Mouse (Mus musculus): ENCODE data around the gene Klc4. TPM values are rescaled to one million over a fixed set of nuclear protein-coding genes. Genes with fewer than 3 reads are reported as not detected.

Gene Klc4
- total RNA-seq, 1 experiment from 2014 or later = 31.0 TPM

DNA sequence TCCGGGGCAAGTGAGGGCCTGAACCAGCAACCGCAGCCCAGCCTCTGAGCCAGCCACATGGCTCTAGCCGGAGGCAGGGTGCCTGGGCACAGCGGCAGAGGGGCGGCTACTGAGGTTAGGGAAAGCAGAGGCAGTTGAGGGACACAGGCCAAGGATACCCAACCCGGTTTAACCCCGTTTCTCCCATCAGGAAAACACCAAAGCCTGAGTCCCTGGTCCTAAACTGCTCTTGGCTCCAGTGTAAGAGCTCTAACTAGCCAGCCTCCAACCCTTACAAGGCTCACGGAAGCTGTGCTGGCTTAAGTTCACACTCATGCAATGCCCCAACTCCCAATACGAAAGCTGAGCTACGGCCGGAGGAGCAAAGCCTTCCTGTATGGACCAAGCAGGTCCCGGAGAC lies 21.2 kb downstream of the Klc4 start:
- ATAC-seq (ENCODE audit: extremely low read depth, insufficient number of reproducible peaks, low FRiP score, poor library complexity, severe bottlenecking) = no peak

DNA sequence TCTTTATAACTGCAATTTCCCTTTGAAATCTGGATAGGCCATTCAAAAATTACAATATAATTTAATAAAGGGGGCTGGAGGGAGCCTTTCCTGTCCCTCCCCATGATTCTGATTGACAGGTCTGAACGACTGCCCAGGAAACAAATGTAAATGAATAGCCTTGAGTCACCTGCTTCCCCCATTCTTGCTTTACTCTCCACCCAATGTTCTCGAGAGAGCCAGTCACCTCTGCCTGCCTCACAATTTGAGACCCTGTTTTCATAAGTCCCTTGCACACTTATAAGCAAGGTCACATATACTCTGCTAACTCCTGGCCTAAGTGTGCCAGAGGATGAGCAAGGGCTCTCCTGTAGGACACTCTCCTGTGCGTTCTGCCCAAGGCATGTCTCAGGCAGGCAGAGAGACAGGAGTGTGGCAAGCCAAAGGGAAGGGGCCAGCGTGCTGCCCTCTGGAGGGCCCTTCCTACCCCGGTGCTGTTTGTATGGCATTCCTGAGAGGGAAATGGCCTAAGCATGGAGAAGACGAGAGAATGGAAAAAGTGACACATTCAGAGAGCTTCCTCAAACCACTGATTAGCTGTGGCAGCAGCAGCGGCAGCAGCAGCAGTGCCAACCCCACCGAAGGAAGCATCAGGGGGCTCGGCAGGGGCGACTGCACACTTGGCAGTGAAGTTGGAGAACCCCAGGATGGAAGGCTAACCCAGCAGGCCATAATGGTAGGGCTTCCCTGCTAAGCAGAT lies 21.8 kb downstream of the Klc4 start:
- no peak for ATAC-seq (ENCODE audit: extremely low read depth, insufficient number of reproducible peaks, low FRiP score, poor library complexity, severe bottlenecking)

DNA sequence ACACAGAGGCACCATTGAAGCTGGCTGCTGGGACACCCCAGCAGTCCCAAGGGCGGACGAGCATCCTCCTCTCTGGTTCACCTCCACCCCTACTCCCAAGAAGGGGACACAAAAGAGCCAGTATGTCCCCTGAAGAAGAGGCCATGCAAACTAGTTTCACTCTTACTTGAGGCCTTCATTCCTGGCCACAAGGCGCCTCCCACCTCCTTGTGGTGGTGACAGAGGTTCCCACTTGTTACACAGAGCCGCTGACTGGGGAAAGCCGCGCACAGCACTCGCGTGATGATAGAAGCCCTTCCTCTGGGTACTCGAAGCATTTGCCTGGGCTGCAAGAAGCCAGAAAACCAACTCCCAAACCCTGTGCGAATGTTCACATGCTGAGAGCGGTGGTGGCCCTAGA lies 23.6 kb downstream of the Klc4 start:
- ATAC-seq (ENCODE audit: extremely low read depth, insufficient number of reproducible peaks, low FRiP score, poor library complexity, severe bottlenecking) = no peak

DNA sequence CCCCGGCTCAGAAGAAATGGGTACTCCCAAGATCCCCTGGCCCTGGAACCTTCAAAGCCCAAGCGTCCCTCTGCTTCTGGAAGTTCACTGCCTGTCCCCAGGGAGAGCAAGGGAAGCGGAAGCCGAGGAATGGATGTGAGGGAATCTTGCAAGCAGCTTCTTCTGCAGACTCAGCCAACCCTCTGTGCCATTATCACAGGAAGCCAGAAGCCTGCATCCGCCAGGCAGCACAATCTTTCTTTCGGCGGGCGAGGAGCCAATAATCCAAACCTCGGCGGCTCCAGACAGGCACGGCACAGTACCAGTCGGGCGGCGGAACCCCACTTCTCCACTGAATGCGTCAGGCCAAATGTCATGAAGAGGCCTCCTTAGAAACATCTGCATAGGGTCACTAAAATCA lies 24.5 kb downstream of the Klc4 start:
- no peak for ATAC-seq (ENCODE audit: extremely low read depth, insufficient number of reproducible peaks, low FRiP score, poor library complexity, severe bottlenecking)

DNA sequence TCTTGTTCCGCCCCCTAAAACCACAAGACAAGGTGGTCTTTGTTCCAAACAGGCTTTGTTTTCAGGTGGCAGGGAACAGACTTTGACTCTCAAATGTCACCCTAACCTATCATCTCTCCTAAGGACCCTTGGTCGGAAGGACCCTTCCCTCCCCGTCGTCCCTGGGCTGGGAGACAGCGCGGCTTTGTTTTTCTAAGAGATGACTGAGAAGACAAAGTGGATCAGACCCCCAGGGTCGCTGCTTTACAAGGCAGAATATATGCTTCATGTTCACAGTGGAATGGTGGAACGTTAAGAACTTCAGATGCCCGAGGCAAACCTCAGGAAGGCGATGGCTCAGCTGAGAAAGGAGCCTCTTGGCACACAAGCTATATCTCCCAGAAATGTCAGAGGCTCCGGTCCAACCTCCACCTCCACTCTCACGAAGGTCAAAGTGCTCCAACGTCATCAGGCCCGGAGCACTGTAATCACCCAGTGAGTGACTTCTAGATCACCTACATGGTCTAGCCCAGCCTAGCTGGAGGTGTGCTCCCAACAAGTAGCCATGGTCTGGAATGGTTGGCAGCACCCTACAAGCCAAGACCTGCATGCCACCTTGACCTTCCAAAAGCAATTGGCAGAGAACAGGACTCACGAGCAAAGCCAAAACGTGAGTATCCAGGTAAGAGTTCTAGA lies 26.0 kb downstream of the Klc4 start:
- ATAC-seq (ENCODE audit: extremely low read depth, insufficient number of reproducible peaks, low FRiP score, poor library complexity, severe bottlenecking) = no peak

DNA sequence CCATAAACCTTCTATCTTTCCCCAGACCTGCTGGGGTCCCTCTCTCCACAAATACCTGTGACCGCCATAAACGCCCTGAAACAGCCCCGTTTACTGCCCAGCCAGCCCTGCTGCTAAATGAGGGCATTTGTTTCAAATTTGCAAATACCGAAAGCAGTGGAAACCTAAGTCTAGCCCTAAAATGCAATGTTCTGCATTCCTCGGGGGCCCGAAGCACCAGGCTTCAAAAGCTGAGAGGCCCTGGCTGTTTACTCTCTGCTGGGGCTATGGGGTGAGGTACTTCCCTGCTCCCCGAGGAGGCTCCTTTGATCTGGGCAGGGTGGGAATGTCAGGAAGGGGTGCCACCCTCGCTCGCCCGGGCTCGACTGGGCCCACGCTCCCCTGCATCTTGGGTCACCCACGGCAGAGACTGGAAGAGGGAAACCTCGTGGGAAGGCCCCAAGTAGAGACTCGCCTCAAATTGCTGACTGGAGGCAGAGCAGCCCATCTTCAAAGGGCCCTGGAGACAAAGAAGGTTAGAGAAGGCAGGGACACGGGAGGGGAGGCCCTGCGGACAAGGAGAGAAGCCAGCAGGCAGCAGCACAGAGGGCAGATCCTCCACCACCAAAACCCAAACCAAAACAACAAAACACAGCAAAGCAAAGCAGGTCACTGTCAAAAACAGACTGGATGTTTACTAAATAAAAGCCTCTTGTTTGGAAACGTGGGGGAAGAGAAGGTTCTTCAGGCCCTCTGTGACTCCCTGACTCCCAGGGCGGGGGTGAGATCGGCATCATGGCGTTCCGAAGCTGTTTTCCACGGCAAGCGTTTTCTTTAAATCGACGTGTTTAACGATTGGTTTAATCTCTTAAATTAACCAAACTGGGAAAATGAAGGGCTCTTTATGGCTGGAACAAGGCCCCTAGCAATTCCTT lies 26.8 kb downstream of the Klc4 start:
- ATAC-seq (ENCODE audit: extremely low read depth, insufficient number of reproducible peaks, low FRiP score, poor library complexity, severe bottlenecking) = no peak

DNA sequence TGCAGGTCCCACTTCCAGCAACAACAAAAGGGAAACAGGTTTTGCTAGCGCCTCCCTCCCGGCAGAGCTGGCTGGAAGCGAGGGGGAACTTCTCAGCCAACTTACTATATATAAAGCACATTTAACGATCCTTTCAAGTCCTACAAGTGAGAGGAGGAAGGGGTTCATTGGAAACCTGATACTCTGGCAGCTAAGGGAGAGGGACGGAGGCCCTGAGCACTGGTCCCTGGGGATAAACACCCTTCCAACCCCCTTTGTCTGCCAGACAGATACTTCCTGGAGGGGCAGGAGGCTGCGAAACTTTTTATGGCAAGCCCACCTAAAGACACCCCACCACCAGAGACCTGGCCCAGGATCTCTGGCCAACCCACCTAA lies 27.4 kb downstream of the Klc4 start:
- no peak for ATAC-seq (ENCODE audit: extremely low read depth, insufficient number of reproducible peaks, low FRiP score, poor library complexity, severe bottlenecking)

DNA sequence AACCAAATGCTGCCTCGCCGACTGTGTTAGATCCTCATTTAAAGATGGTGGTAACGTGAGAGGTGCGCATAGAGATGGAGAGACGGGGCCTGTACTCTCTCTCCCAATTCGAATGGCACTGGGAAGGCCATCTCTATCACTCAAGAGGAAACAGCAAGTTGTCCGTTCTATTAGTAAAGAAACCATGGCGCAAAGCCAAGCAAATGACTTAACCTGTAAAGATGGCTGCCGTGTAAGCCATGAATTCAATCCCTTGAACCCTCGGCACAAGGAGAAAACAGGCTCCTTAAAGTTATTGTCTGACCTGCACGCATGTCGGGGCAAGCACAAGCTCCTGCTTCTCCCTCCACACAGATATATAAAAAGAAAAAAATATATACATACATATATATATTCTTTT lies 28.0 kb downstream of the Klc4 start:
- ATAC-seq (ENCODE audit: extremely low read depth, insufficient number of reproducible peaks, low FRiP score, poor library complexity, severe bottlenecking) = no peak

DNA sequence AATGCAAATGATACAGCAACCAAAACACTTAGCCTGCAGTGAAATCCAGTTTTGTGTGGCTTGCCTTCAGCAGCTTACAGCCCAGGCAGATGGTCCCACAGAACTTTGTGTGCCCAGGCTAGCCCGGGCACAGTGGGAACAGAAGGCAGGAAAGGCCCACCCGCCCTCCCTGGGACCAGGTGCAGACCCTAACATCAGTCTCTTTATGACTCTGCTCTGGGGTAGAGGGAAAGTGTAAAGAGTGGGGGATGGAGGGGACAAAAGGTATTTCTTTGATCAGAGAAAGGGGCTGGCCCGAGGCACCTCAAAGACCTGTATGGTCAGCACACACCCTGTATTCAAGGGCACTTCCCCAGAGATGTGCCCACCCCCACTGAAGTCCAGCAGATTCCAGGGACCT lies 32.6 kb downstream of the Klc4 start:
- ATAC-seq (ENCODE audit: extremely low read depth, insufficient number of reproducible peaks, low FRiP score, poor library complexity, severe bottlenecking) = no peak

DNA sequence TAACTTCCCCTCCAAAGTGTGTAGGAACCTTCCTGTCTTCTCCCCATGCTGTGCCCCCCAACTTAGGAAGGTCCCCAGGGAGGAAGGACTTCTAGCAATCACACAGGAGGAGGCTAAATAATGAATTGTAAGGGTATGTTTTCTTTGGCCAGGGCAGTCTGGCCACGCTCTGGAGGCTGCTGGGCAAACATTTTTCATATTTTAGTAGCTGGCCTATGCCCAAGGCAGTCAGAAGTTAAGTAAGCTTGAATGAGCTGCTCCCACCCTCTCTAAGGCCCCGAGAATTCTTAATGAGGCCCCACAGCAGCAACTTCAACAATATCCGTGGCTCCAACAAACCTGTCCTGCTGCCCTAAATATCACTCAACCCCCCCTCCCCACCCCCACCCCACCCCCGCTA lies 33.0 kb downstream of the Klc4 start:
- ATAC-seq (ENCODE audit: extremely low read depth, insufficient number of reproducible peaks, low FRiP score, poor library complexity, severe bottlenecking) = no peak

DNA sequence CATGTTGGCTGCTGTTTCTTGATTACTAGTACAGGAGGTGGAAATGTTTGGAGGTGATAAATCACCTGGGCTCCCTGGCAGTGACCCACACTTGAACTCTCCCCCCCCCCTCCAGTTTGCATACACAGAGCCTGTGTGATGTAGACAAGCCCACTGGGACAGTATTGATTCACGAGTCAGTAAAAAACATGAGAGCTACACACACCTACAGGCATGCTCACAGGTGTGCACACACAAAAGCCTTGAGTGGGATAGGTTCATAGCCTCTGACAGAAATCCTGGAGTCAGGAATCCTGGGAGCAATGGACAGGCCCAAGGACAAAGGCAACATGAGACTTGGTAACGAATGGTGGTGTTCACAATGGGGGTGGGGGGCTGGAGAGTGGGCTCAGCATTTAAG lies 33.6 kb downstream of the Klc4 start:
- no peak for ATAC-seq (ENCODE audit: extremely low read depth, insufficient number of reproducible peaks, low FRiP score, poor library complexity, severe bottlenecking)

DNA sequence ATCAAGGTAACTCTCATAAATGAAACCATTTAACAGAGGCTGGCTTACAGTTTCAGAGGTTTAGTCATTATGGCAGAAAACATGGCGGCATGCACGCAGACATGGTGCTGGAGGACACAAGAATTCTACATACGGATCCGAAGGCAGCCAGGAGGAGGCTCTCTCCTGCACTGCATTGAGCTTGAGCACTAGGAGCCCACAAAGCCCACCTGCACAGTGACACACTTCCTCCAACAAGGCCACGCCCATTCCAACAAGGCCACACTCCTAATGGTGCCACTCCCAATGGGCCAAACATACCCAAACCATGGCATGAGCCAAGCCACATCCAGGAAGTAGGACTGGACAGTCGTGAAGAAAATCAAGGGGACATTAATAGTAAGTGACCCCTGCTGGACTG lies 34.5 kb downstream of the Klc4 start:
- ATAC-seq (ENCODE audit: extremely low read depth, insufficient number of reproducible peaks, low FRiP score, poor library complexity, severe bottlenecking) = no peak

DNA sequence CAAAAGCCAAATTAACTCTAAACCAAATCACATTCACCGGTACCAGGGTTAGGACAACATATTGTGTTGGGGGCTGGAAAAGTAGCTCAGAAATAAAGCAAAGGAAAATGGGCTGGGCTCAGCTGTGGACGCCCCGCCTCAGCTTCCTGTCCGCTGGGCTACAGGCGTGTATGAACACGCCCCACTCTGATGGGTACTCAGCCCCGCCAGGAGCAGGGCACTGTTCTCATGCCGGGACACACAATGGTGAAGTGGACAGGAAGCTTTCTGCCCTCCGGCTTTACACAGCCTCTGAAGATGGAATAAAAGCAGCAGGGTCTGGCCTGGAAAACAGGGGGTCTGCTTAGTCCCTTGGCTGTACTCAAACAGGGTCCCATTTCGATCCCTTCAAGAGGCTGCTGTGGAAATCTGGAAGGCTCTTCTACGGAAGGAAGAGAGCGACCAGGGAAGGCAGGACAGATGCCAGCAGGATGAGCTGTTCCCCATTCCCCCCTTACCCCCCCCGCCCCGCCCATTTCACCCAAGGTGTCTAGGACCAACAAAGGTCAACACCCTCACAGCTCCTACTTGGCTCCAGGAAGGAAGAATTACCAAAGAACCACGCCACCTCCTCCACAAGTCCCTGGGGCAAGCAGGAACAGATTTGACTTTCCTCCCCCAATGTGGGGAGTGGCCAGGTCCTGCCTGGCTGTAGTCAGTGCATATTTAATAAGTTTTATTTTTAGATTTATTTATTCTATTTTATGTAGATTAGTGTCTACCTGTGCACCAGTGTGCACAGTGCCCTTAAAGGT lies 35.9 kb downstream of the Klc4 start:
- 0 out of 2 replicates have a peak, but pooled peaks have one; percentile 13 for ATAC-seq (ENCODE audit: extremely low read depth, insufficient number of reproducible peaks, low FRiP score, poor library complexity, severe bottlenecking)

DNA sequence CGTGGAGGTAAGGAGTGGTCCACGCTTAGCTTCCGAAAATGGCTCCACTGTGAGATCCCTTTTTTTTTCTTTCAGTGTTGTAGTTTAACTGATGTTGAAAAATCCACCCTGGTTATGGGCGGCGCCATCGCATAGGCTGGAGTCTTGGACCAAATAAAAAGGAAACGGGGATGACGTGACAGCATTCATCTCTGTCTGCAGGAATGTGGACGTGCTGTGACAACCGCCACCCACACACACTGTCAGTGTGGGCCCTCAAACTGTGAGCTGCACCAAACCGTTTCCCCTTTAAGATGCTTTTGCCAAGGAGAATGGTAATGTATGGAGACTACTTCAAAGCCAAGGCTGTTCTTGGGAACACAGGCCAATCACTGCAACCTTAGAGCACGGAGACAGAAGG lies 39.8 kb downstream of the Klc4 start:
- no peak for ATAC-seq (ENCODE audit: extremely low read depth, insufficient number of reproducible peaks, low FRiP score, poor library complexity, severe bottlenecking)

DNA sequence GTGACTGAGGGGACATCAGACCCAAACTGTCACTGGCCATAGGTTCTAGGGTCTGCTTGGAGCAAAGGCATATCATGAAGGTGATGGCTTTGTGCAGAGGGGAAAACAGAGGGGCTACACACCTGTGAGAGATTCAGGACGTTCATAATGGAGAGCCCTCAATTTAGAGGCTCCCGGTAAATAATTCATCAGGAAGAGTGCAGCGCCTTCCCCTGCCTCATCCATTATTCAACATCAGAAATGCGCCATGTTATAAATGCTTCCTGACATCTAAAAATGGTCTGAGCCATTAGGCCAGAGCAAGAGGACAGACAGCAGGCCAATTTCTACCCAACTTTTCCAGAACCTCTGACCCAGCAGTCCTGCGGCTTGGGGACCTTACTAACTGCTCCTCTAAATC lies 40.7 kb downstream of the Klc4 start:
- ATAC-seq (ENCODE audit: extremely low read depth, insufficient number of reproducible peaks, low FRiP score, poor library complexity, severe bottlenecking) = no peak

DNA sequence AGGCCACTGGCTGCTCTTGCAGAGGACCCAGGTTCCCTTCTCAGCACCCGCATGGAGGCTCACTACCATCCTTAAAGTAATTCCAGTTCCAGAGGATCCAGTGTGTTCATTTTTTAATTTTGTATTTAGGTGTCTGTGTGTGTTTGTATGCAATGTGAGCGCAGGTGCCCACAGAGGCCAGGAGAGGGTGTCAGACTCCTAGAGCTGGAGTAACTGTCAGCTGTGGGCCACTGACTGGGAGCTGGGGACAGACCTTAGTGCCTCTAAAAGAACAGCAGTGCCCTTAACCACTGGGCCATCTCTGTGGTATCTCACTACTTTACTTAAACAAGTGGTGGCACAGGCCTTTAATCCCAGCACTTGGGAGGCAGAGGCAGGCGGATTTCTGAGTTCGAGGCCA lies 42.6 kb downstream of the Klc4 start:
- no peak for ATAC-seq (ENCODE audit: extremely low read depth, insufficient number of reproducible peaks, low FRiP score, poor library complexity, severe bottlenecking)

DNA sequence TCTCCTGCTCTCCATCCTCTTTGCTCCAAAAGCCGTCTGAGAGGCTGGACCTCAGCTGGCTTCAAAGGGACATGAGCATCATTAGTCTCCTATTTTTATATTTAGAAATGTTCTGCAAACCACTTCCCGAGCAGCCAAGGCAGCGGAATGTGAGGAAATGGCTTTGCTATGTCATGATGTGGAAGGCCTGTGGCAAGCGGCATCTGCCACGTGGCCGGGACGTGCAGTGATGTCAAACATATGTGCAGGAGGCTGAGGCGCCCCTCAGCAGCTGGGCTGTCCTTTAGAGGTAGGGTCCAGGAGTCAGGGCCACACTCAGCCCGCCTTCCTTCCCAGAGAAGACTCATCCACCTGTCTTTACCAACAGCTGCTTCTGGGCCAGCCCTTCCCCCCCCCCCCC lies 43.6 kb downstream of the Klc4 start:
- ATAC-seq (ENCODE audit: extremely low read depth, insufficient number of reproducible peaks, low FRiP score, poor library complexity, severe bottlenecking) = no peak

DNA sequence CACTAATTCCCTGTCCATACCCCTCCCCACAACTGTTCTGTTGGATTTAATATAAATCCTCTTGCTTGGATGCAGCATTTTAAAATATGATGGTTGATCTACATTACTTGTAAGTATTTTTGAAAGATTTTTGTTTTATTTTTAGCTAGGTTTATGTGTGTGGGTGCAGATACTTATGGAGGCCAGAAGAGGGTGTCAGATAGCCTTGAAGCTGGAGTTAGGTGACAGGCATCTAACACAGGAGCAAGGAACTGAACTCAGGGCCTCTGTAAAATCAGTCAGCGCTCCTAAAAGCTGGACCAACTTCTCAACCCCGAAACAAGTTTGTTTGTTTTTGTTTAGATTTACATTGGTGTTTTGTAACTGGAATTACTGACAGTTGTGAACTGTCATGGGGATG lies 45.3 kb downstream of the Klc4 start:
- ATAC-seq (ENCODE audit: extremely low read depth, insufficient number of reproducible peaks, low FRiP score, poor library complexity, severe bottlenecking) = no peak

DNA sequence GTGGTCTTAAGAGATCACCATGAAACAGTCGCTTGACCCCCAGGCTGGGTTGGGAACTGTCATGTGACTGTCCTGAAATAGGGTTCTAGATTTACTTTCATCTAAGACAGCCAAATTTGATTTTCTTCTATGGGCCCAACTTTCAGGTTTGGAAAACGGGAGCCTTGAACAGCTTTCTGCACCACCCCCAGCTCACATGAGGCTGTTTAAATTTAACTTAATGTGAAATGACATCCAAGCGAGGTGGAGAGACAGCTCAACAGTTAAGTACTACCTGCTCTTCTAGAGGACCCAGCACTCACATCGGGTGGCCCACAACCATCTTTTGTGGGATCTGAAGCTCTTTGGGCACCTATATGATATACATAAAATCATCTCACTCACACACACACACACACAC lies 46.9 kb downstream of the Klc4 start:
- no peak for ATAC-seq (ENCODE audit: extremely low read depth, insufficient number of reproducible peaks, low FRiP score, poor library complexity, severe bottlenecking)

Measured in neutrophil, adult 5-6 weeks (primary cell).